In the genomic region with DNA sequence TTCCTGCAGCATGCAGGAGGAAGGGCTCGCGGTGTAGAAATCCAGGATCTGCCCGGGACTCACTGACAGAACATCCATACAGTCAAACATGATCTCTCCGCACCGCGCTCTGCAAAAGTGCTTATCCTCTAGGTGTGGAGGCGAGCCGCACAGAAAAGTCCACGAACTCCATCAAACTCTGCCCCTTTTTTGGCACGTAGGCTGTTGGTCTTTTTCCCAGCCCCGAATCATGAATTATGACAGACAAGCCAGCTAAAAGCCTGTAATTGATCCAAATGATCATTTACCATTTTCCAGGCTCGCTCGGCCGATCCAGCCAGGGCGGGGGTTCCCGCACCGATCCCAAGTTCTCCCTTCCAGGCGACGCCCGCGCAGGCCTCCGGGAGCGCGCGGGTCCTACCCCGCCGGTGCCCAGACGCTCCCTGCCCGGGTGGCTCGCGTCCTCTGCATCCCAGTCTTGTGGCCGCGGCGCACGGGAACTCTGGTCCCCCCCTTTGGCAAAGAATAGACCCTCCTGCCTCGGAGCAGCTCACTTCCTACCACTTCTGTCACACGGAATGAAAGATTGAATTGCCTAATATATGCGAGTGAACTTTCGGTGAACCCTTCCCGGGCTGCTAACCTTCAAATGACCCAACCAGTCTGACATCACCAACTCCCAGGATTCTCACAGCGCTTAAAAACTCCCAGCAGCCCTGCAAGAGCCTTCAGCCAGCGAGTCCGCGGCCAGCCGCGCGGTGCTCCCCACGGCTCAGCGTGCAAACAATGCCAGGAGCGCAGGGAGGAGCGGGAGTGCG, we compare ENCODE assay signal across 8 mouse cellular contexts.
A peak's percentile ranks its signal among the peaks of the same experiment; 100 is the strongest.
DNase-seq lines count a peak whose midpoint lies in the region; ATAC-seq lines count a peak whose summit lies in the region.

No protein-coding gene starts in this region.

- DNase-seq in adrenal gland, postnatal 14 days, result peak; percentile 89
- DNase-seq in embryo, embryonic 10.5 days (ENCODE audit: low spot score), result peak; percentile 97
- DNase-seq in gastrocnemius, postnatal 10 days, result peak; percentile 72
- DNase-seq in left cerebral cortex, adult 11 months (ENCODE audit: low spot score), result peak; percentile 61
- DNase-seq in lung, postnatal 14 days, result peak; percentile 70
- peak; percentile 92 for DNase-seq in retina, embryonic 14.5 days (ENCODE audit: low spot score)
- no peak for DNase-seq in spleen, postnatal 14 days (ENCODE audit: low spot score in 2 of 2)

- H3K27me3 ChIP-seq in hindbrain, embryonic 15.5 days, result peaks cover 8% of the 10 kb centered on the region

- ATAC-seq in hindbrain, embryonic 15.5 days (ENCODE audit: low FRiP score, low read depth), result peak; percentile 89

- peak overlapping the region; percentile 75 for H3K27ac ChIP-seq in hindbrain, embryonic 15.5 days (replicated peaks)

- peak overlapping the region; percentile 63 for H3K9ac ChIP-seq in hindbrain, embryonic 15.5 days

- H3K9me3 ChIP-seq in hindbrain, embryonic 15.5 days, result no peaks in the 10 kb centered on the region

- WGBS in hindbrain, embryonic 15.5 days, result under 1% methylated on average over 52 of the region's 52 CpGs

- H3K4me2 ChIP-seq in hindbrain, embryonic 15.5 days, result peak overlapping the region; percentile 97

- peaks cover 12% of the 10 kb centered on the region; the same call in 1 of the 2 replicates for H3K4me1 ChIP-seq in hindbrain, embryonic 15.5 days (replicated peaks)

- H3K36me3 ChIP-seq in hindbrain, embryonic 15.5 days, result no peaks in the 10 kb centered on the region

- peak overlapping the region; percentile 65 for H3K4me3 ChIP-seq in hindbrain, embryonic 15.5 days

Comparison
In these comparisons a context has a peak if more than half of its experiments do, and no peak if none do; other contexts are left out.
1. DNase-seq: peak in adrenal gland, postnatal 14 days (single experiment), embryo, embryonic 10.5 days (single experiment), gastrocnemius, postnatal 10 days (single experiment), left cerebral cortex, adult 11 months (single experiment), lung, postnatal 14 days (single experiment) and retina, embryonic 14.5 days (single experiment); none in spleen, postnatal 14 days (0 of 2).